Mouse (Mus musculus) megakaryocyte, embryonic 14.5 days (primary cell): Measurements from ENCODE around the gene Znrf1.

Experiments used
- FLI1 ChIP-seq: IDR thresholded peaks from 2 replicates; pipeline ENCODE4 v1.6.1; 2012; ENCODE audit warnings: low read length, inconsistent platforms, mixed read lengths
- GATA1 ChIP-seq: IDR thresholded peaks from 3 replicates; pipeline ENCODE4 v1.6.1; 2012; ENCODE audit warnings: mixed read lengths, low read length, inconsistent platforms, borderline replicate concordance

DNA sequence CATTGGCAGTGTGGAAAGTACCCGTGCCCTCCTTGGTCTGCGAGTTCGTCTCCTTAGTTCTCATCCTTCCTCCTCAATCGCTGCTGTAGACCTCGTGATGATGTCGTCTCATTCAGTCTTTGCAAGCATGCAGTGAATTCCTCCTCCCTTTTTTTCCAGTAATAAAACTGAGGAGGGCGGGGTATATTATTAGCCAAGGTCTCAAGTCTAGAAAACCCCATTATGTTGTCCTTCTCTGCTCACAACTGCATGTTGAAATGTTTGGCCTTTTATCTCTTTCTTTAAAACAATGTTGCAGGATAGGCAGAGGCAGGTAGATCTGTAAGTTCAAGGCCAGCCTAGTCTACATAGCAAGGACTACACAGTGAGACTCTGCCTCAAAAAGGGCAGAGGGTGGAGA lies 71.5 kb downstream of the Znrf1 start:
- TF ChIP-seq FLI1 (no peak), GATA1 (no peak)
